Mouse (Mus musculus) left cerebral cortex, postnatal 14 days (tissue): ENCODE measurements around the gene Map3k9. TPM values are rescaled to one million over a fixed set of nuclear protein-coding genes. Genes with fewer than 3 reads are reported as not detected.

ENCODE experiments used
- DNase-seq, 2 experiments: peaks; one replicate each; pipeline ENCODE4 v3.0.0; 2021 to 2022; ENCODE audit warnings: low spot score in 2 of 2, mixed read lengths in 1 of 2
- intact Hi-C: fragments of 180-260 bp; cut with DNase I; formaldehyde crosslinking; loops from one replicate; pipeline ENCODE4 v1.15.1; 2025
- long read RNA-seq, 2 experiments: library from polyadenylated mRNA; stranded (forward); transcript quantifications; one replicate each; pipeline ENCODE4 v2.0.0; 2021
- total RNA-seq, 2 experiments: library from RNA; stranded (reverse); gene quantifications; 2 replicates each; pipeline ENCODE4 v1.2.3; 2021

Map3k9 gene
- total RNA-seq = 10 to 100 TPM; 66.0 to 66.9 TPM
- long read RNA-seq, experiment 1, partial matches to known transcripts = 3 of 5 reads
- long read RNA-seq, experiment 1, other reads (novel, unspliced or antisense) = 1 of 5 reads
- long read RNA-seq, experiment 2, partial matches to known transcripts = 4 of 6 reads
- long read RNA-seq, experiment 2, other reads (novel, unspliced or antisense) = 0 of 6 reads

DNA sequence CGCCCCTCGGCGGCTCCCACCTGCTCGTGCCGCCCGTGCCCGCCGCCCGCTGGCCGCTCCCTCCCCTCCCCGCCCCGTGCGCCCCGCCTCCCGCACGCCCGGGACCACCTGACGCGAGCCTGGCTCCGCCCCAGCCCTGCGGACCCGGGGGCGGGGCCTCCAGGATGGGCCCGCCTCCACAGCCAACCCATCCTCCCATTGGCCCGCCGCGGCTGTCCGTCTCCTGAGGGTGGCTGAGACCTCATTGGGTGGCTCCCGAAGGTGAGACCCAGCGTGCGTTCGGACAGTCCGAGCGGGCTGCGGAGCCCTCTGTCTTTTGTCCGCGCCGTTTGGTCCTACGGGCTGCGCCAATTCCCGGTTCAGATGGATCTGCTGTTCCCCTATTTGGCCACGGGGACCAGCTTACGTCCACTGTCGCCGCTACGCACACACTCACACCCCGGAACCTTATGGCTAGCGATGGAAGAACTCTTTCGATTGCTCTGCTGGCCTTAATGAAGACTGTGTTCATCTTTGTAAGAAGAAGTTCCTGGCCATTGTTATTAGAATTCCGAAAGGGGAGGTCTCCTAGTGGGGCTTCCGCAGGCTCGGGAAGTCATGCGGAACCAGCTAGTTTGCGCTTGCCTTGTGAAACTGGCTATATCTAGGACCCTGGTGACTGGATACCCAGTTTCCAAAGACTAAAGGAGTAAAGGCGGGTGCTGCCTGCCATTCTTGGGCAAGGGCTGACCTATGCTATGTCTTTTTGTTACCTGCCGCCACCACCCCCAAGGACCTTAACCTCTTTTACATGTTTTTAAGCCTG, at the start of gene Map3k9:
TSS of gene Map3k9 (minus strand) at position 71 of the 805 bp plus-strand sequence.
- intact Hi-C loops = no loop called here
- peak; percentile 95 for DNase-seq

GRCm38 (mm10) chr12:81828355-81828754, 47.4 kb upstream of the Map3k9 start:
- intact Hi-C loops = no loop called here
- DNase-seq = no peak

DNA sequence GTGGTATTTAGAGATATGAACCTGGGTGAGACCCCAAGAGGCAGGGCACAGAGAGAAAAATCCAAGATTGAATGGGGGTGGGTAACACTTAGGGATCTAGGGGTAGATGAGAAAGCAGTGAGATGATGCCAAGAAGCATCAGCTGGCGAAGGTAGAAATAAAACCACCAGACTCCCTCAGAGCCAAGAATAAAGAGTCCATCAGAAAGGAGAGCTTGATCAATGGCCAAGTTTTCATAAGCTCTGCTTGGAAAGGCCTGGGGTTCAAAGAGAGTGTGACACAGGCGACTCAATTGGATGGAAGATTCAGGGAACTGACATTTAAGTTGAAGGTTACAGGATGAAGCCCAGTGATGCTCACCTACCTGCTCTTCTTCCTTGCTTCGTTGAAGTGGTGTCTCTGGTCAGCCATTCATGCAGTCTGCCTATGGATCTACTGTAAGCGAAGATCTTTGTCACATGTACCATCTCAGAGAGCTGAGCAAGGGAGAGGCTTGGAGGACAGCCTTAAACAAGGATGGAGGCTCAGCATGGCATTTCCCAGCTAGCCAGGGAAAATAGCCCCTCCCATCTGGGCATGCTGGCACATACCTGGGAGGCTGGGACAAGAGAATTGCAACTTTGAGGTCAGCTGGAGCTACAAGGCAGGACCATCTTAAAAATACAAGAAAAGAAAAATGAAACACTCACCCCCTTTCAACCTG, 42.0 kb upstream of the Map3k9 start:
- intact Hi-C loops = no loop called here
- no peak for DNase-seq

DNA sequence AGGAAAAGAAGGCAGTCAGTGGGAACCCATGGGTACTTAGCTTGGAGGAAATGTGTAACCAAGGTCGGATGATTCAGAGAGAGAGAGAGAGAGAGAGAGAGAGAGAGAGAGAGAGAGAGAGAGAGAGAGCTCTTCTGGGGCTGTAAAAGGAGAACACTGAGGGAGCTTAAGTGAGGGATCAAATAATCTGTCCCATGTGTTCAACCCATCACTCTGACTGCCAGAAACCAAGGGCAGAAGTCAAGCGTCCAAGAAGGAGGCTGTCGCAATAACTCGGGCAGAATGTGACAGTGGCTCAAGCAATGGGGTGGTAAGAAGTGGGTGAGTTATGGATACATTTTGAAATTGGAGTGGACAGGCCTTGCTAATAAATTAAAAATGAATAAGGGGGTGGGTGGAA, 41.2 kb upstream of the Map3k9 start:
- no peak for DNase-seq
- intact Hi-C loops = no loop called here

DNA sequence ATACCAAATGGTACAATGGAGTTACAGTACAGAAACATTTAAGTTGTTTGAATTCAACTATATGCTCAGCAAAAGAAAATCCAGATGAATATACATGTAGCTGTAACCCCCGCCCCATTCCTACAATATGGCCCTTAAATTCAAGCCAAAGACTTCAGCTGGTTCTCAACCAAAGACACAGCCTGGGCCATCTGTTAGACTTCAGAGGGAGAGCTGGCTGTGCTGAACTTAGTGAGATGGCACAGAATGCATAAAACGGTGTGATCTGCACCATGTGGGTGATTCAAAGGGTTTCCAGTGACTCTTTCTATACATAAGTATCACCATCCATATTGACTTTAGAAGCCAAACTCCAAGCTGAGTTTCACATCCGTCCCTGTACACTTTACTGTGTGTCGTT, 39.7 kb upstream of the Map3k9 start:
- DNase-seq = peak in 1 of 2 experiments; percentile 56
- intact Hi-C loops = no loop called here

DNA sequence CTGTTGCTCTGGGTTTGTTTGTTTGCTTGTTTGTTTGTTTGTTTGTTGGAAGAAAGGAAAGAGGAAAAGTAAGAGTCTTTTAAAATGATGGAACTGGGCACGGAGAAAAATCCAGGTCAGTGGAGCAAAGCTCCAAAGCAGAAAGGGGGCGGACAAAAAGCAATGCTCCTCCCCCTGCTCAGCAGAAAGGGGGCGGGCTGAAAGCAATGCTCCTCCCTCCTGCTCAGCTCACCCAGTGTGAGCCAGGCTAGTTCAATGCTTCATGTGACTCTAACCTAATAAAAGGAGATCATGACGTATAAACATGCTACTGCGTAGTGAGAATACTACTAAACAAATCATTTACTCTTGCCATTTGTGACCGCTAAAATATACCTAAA, 36.1 kb upstream of the Map3k9 start:
- intact Hi-C loops = no loop called here
- DNase-seq = no peak

- DNase-seq = no peak
- intact Hi-C loops = no loop called here
These were observed 35.6 kb upstream of the Map3k9 start for GRCm38 (mm10) chr12:81816330-81817125.

GRCm38 (mm10) chr12:81814742-81815141, 33.8 kb upstream of the Map3k9 start:
- no peak for DNase-seq
- intact Hi-C loops = no loop called here

DNA sequence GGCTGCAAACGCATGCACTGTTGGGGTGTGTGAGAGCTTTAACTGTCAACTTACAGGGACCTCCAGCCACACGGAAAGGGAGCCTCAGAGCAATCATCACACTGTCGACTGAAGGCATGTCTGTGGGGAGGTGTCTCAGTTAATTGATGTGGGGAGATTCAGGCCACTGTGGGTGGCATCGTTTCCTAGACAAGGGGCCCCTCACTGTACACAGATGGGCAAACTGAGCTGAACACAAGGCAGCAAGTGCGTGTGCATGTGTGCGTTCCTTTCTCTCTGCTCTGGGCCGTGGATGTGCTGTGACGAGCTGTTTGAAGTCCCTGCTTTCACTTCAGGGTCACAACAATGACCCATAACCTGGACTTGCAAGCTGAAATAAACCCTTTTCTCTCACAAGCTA, 29.4 kb upstream of the Map3k9 start:
- intact Hi-C loops = no loop called here
- DNase-seq = no peak

GRCm38 (mm10) chr12:81808596-81808995, 27.6 kb upstream of the Map3k9 start:
- intact Hi-C loops = loop anchor here (5.0 kb wide), 1 partner anchor 49 kb away; no protein-coding TSS in a partner anchor
- no peak for DNase-seq

- intact Hi-C loops = loop anchor here (5.0 kb wide), 1 partner anchor 49 kb away; no protein-coding TSS in a partner anchor
- DNase-seq = no peak
These were observed 27.0 kb upstream of the Map3k9 start for GRCm38 (mm10) chr12:81807953-81808352.

DNA sequence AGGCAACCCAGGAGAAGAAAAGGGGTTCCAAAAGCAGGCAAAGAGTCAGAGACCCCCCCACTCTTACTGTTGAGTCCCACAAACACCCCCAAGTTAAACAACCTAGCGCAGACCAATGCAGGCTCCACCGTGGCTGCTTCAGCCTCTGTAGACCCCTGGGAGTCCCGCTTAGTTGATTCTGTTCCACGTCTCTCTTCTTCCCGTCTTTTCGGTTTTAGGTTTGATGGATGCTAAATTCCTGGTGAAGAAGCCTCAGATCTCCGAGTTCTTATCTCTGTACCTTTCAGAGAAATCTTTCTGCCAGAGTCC, 26.5 kb upstream of the Map3k9 start:
- intact Hi-C loops = loop anchor here (5.0 kb wide), 1 partner anchor 50 kb away; no protein-coding TSS in a partner anchor
- DNase-seq = no peak

- intact Hi-C loops = loop anchor here (5.0 kb wide), 1 partner anchor 50 kb away; no protein-coding TSS in a partner anchor
These were observed 26.0 kb upstream of the Map3k9 start for GRCm38 (mm10) chr12:81806759-81807528.

GRCm38 (mm10) chr12:81806114-81806513, 25.1 kb upstream of the Map3k9 start:
- no peak for DNase-seq
- intact Hi-C loops = loop anchor here (5.0 kb wide), 1 partner anchor 51 kb away; no protein-coding TSS in a partner anchor

More at GRCm38 (mm10) chr12:81806759-81807528, 26.0 kb upstream of the Map3k9 start:
- DNase-seq = no peak

- intact Hi-C loops = no loop called here
- DNase-seq = no peak
These were observed 22.8 kb upstream of the Map3k9 start for GRCm38 (mm10) chr12:81803803-81804202.

DNA sequence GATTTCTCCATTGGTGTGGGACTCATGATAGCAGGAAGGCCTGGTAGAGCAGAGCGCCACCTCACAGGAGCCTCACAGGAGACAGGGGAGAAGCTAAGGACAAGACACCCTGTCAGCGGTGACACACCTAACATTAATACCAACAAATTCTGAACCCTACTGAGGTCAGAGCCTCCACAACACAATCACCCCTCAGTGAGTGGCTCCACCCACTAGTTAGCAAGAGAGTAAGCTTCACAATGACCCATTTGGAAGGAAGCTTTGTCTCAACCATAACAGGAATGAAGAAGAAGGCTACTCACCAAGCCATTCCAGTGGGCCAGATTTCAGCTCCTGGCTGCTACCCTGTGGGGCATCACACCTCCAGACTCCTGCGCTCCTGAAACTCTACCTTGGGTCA, 22.0 kb upstream of the Map3k9 start:
- intact Hi-C loops = no loop called here
- no peak for DNase-seq

- DNase-seq = no peak
- intact Hi-C loops = no loop called here
These were observed 20.2 kb upstream of the Map3k9 start for GRCm38 (mm10) chr12:81801134-81801533.

- intact Hi-C loops = loop anchor here (1.0 to 5.0 kb wide), 3 partner anchors 66 to 176 kb away; partner anchors contain the start of gene Pcnx
- DNase-seq = peak; percentile 72 to 88
These were observed 15.6 kb upstream of the Map3k9 start for GRCm38 (mm10) chr12:81796541-81796940.
